Mouse (Mus musculus) hindbrain, embryonic 16.5 days (tissue): ENCODE data around the gene Abhd15. TPM values are rescaled to one million over a fixed set of nuclear protein-coding genes. Genes with fewer than 3 reads are reported as not detected.

Experiments
- ATAC-seq: fragments of 200-750 bp; cut with Nextera tagmentation; 2 replicates; pipeline ENCODE4 v1.8.0; 2017; ENCODE audit warnings: moderate TSS enrichment, moderate library complexity
- H3K27ac ChIP-seq: fragments of 300-500 bp; sonication (generic); 2 replicates; pipeline ENCODE4 v1.5.1; 2014; ENCODE audit warnings: low read depth, mild to moderate bottlenecking, control low read depth, low read length, moderate library complexity
- H3K27me3 ChIP-seq: fragments of 300-500 bp; sonication (generic); replicated peaks from 2 replicates; pipeline ENCODE4 v1.6.1; 2014; ENCODE audit warnings: low read length; ENCODE audit not compliant: control insufficient read depth, insufficient read depth
- H3K36me3 ChIP-seq: fragments of 300-500 bp; sonication (generic); 2 replicates; pipeline ENCODE4 v1.6.1; 2014; ENCODE audit warnings: mild to moderate bottlenecking, low read length, moderate library complexity, mixed read lengths; ENCODE audit not compliant: control insufficient read depth, insufficient read depth
- H3K4me1 ChIP-seq: fragments of 300-500 bp; sonication (generic); 2 replicates; pipeline ENCODE4 v1.6.1; 2014; ENCODE audit warnings: low read depth, low read length; ENCODE audit not compliant: control insufficient read depth, insufficient read depth
- H3K4me2 ChIP-seq: fragments of 300-500 bp; sonication (generic); 2 replicates; pipeline ENCODE4 v1.6.1; 2014; ENCODE audit warnings: mild to moderate bottlenecking, low read length, control low read depth, moderate library complexity
- H3K4me3 ChIP-seq: fragments of 300-500 bp; sonication (generic); 2 replicates; pipeline ENCODE4 v1.5.1; 2014; ENCODE audit warnings: mild to moderate bottlenecking, low read length, control low read depth, moderate library complexity
- H3K9ac ChIP-seq: fragments of 300-500 bp; sonication (generic); 2 replicates; pipeline ENCODE4 v1.6.1; 2014; ENCODE audit warnings: low read depth, mild to moderate bottlenecking, control low read depth, low read length, moderate library complexity
- H3K9me3 ChIP-seq: fragments of 300-500 bp; sonication (generic); 2 replicates; pipeline ENCODE4 v1.6.1; 2014; ENCODE audit warnings: mild to moderate bottlenecking, low read length, moderate library complexity; ENCODE audit not compliant: control insufficient read depth
- WGBS: fragments of 180-500 bp; shearing (Covaris S2); extraction: QIAGEN DNeasy Blood & Tissue Kit; methylation state at CpG from one replicate; pipeline ENCODE4 v1.1.7; 2014; 5-methylcytosine and 5-hydroxymethylcytosine counted together
- polyA plus RNA-seq: library from polyadenylated mRNA; unstranded; fragments of >200 nt; fragmentation: Nextera tagmentation; extraction: Ambion mirVana; gene quantifications from 2 replicates; pipeline ENCODE4 v1.2.1, GENCODE M21; 2015

The Abhd15 gene
- polyA plus RNA-seq, 1 experiment from 2014 or later = 2.2 TPM

GRCm38 (mm10) chr11:77497851-77498250 is 17.1 kb upstream of the Abhd15 start:
- H3K27ac ChIP-seq = 0 out of 2 replicates have a peak overlapping the region, but pooled peaks have one; percentile 10
- no peak overlapping the region for H3K4me2 ChIP-seq
- WGBS = 32% methylated on average over 4 of the region's 4 CpGs
- no peak overlapping the region for H3K9ac ChIP-seq
- H3K36me3 ChIP-seq = peaks cover 12% of the 10 kb centered on the region
- no peaks in the 10 kb centered on the region for H3K27me3 ChIP-seq
- no peaks in the 10 kb centered on the region for H3K9me3 ChIP-seq
- no peak overlapping the region for H3K4me3 ChIP-seq
- no peak for ATAC-seq
- peaks cover 53% of the 10 kb centered on the region for H3K4me1 ChIP-seq

- Histone ChIP-seq H3K36me3 (peaks cover 17% of the 10 kb centered on the region), H3K4me3 (no peak overlapping the region), H3K27ac (peak overlapping the region; percentile 10; the same call in 1 of the 2 replicates), H3K27me3 (no peaks in the 10 kb centered on the region), H3K4me1 (peaks cover 53% of the 10 kb centered on the region), H3K9me3 (no peaks in the 10 kb centered on the region), H3K9ac (no peak overlapping the region), H3K4me2 (no peak overlapping the region)
- 68% methylated on average over 12 of the region's 12 CpGs for WGBS
- ATAC-seq = no peak
Measured at GRCm38 (mm10) chr11:77498261-77499139, 16.4 kb upstream of the Abhd15 start.

GRCm38 (mm10) chr11:77499354-77499753 is 15.6 kb upstream of the Abhd15 start:
- no peak overlapping the region for H3K4me2 ChIP-seq
- no peak overlapping the region for H3K9ac ChIP-seq
- H3K4me3 ChIP-seq = no peak overlapping the region
- no peaks in the 10 kb centered on the region for H3K27me3 ChIP-seq
- no peak overlapping the region for H3K27ac ChIP-seq
- H3K36me3 ChIP-seq = peaks cover 19% of the 10 kb centered on the region
- H3K9me3 ChIP-seq = no peaks in the 10 kb centered on the region
- no peak for ATAC-seq
- WGBS = 67% methylated on average over 7 of the region's 7 CpGs
- H3K4me1 ChIP-seq = peaks cover 49% of the 10 kb centered on the region

- ATAC-seq = no peak
- Histone ChIP-seq H3K4me3 (no peak overlapping the region), H3K27me3 (no peaks in the 10 kb centered on the region), H3K36me3 (peaks cover 27% of the 10 kb centered on the region), H3K9me3 (no peaks in the 10 kb centered on the region), H3K9ac (no peak overlapping the region), H3K4me1 (peaks cover 36% of the 10 kb centered on the region), H3K27ac (no peak overlapping the region), H3K4me2 (no peak overlapping the region)
- WGBS = 72% methylated on average over 17 of the region's 17 CpGs
Measured at GRCm38 (mm10) chr11:77500361-77501325, 14.3 kb upstream of the Abhd15 start.

- Histone ChIP-seq H3K9ac (no peak overlapping the region), H3K27me3 (no peaks in the 10 kb centered on the region), H3K4me1 (peaks cover 32% of the 10 kb centered on the region), H3K4me2 (no peak overlapping the region), H3K4me3 (no peak overlapping the region), H3K36me3 (peaks cover 33% of the 10 kb centered on the region), H3K9me3 (no peaks in the 10 kb centered on the region), H3K27ac (no peak overlapping the region)
- ATAC-seq = no peak
- 14% methylated on average over 5 of the region's 5 CpGs for WGBS
Measured at GRCm38 (mm10) chr11:77501392-77501791, 13.5 kb upstream of the Abhd15 start.

- Histone ChIP-seq H3K9ac (no peak overlapping the region), H3K27ac (no peak overlapping the region), H3K27me3 (no peaks in the 10 kb centered on the region), H3K9me3 (no peaks in the 10 kb centered on the region), H3K4me3 (no peak overlapping the region), H3K4me1 (peaks cover 30% of the 10 kb centered on the region), H3K36me3 (peaks cover 38% of the 10 kb centered on the region), H3K4me2 (no peak overlapping the region)
- 97% methylated on average over 4 of the region's 4 CpGs for WGBS
- no peak for ATAC-seq
Measured at GRCm38 (mm10) chr11:77501971-77502370, 12.9 kb upstream of the Abhd15 start.

- Histone ChIP-seq H3K27ac (no peak overlapping the region), H3K4me3 (no peak overlapping the region), H3K4me1 (peaks cover 25% of the 10 kb centered on the region), H3K27me3 (no peaks in the 10 kb centered on the region), H3K9me3 (no peaks in the 10 kb centered on the region), H3K9ac (no peak overlapping the region), H3K4me2 (no peak overlapping the region), H3K36me3 (peaks cover 40% of the 10 kb centered on the region)
- ATAC-seq = no peak
- 83% methylated on average over 6 of the region's 6 CpGs for WGBS
Measured at GRCm38 (mm10) chr11:77502481-77502880, 12.4 kb upstream of the Abhd15 start.

GRCm38 (mm10) chr11:77503511-77503910 is 11.4 kb upstream of the Abhd15 start:
- no peak overlapping the region for H3K4me3 ChIP-seq
- H3K4me1 ChIP-seq = peaks cover 22% of the 10 kb centered on the region
- H3K36me3 ChIP-seq = peaks cover 40% of the 10 kb centered on the region
- H3K27ac ChIP-seq = no peak overlapping the region
- H3K27me3 ChIP-seq = no peaks in the 10 kb centered on the region
- no peak for ATAC-seq
- no peaks in the 10 kb centered on the region for H3K9me3 ChIP-seq
- WGBS = 76% methylated on average over 3 of the region's 3 CpGs
- H3K9ac ChIP-seq = no peak overlapping the region
- no peak overlapping the region for H3K4me2 ChIP-seq

GRCm38 (mm10) chr11:77504377-77504776 is 10.5 kb upstream of the Abhd15 start:
- H3K9me3 ChIP-seq = no peaks in the 10 kb centered on the region
- no peak overlapping the region for H3K27ac ChIP-seq
- no peak for ATAC-seq
- no peaks in the 10 kb centered on the region for H3K27me3 ChIP-seq
- H3K4me1 ChIP-seq = peaks cover 19% of the 10 kb centered on the region
- WGBS = 95% methylated on average over 19 of the region's 19 CpGs
- H3K9ac ChIP-seq = no peak overlapping the region
- peaks cover 40% of the 10 kb centered on the region for H3K36me3 ChIP-seq
- H3K4me2 ChIP-seq = no peak overlapping the region
- H3K4me3 ChIP-seq = no peak overlapping the region
